Mouse (Mus musculus): ENCODE results near the gene Tmem101. TPM values are rescaled to one million over a fixed set of nuclear protein-coding genes. Genes with fewer than 3 reads are reported as not detected.
A peak's percentile ranks its signal among the peaks of the same experiment; 100 is the strongest.

The Tmem101 gene
- 33.9 and 35.3 TPM in 2 replicates for polyA plus RNA-seq (2015; fragmentation: Nextera tagmentation; extraction: Ambion mirVana)

DNA sequence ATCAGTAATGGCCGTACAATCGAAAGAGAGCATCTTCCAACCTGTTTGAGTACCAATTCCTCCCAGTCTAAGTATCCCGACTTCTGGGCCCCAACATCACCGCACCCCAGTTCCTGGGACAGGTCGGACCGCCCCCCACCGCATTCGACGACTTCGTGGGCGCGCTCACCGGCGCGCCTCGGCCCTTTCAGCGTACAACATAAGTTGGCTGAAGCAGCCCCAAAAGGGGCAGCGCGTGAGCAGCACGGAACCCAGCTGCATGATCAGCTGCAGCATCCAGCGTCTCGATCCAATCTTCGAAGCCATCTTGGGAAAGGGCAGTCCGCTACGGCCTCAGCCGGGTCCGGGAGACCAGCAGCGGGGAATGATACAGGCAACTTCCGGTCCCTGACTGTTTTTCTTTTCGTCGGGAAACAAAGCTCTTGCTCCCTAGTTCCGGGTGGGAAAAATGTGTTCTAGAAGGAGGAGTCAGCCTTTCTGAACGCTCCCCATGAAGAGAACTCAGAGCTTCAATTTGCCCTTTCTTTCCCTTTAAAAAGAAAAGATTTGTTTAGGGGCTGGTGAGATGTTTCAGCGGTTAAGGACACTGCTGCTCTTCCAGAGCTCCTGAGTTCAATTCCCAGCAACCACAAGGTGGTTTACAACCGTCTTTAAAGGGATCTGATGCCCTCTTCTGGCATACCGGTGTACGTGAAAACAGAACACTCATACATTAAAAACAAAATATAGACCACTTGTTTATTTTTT is at the start of gene Tmem101:
TSS of gene Tmem101 (minus strand) at position 366 of the 747 bp plus-strand sequence.
- peaks cover 12% of the 10 kb centered on the region for H3K36me3 ChIP-seq (ENCODE audit: control insufficient read depth, insufficient read depth)
- no peaks in the 10 kb centered on the region for H3K9me3 ChIP-seq (replicated peaks; ENCODE audit: control insufficient read depth, low read length)
- peak within 1 kb of the TSS; percentile 86 for H3K4me3 ChIP-seq (ENCODE audit: low read length)
- peak within 1 kb of the TSS; percentile 53; the same call in 1 of the 2 replicates for H3K27ac ChIP-seq (ENCODE audit: low read length)
- peak within 1 kb of the TSS; percentile 80 for H3K4me2 ChIP-seq (ENCODE audit: low read depth, low read length)
- no peaks in the 10 kb centered on the region for H3K27me3 ChIP-seq (ENCODE audit: control insufficient read depth, insufficient read depth, low read length)
- H3K9ac ChIP-seq (ENCODE audit: low read length), result peak within 1 kb of the TSS; percentile 83
- under 1% methylated on average over 37 of the region's 37 CpGs for WGBS
- peaks cover 4% of the 10 kb centered on the region for H3K4me1 ChIP-seq (ENCODE audit: control insufficient read depth, insufficient read depth, low read length)
- ATAC-seq (replicated peaks; ENCODE audit: extremely low read depth, insufficient read depth, low FRiP score), result peak; percentile 80

DNA sequence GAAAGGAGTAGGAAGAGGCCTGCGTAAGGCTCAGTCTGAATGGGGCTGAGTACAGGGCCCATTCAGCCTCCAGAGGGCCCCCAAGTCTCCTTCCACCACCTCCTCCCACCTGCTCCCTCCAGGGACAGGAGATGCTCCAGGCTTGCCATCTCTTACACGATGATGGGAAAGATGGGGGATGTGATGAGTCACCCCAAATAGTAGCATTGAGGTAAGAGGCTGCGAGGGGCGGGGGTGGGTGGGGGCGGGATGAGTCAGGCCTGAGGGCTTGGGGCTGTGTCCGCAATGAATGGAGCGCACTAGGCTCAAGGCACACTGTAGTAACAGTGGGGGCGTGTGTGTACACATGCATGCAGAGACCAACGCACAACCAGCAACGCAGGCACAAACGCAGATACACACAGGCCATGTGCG is 45.2 kb upstream of the Tmem101 start:
- Histone ChIP-seq H3K4me1 (ENCODE audit: control insufficient read depth, insufficient read depth, low read length) (peaks cover 15% of the 10 kb centered on the region; the same call in 1 of the 2 replicates), H3K4me3 (ENCODE audit: low read length) (no peak overlapping the region), H3K9ac (ENCODE audit: low read length) (no peak overlapping the region), H3K27me3 (ENCODE audit: control insufficient read depth, insufficient read depth, low read length) (no peaks in the 10 kb centered on the region), H3K9me3 (replicated peaks; ENCODE audit: control insufficient read depth, low read length) (no peaks in the 10 kb centered on the region), H3K27ac (ENCODE audit: low read length) (no peak overlapping the region), H3K36me3 (ENCODE audit: control insufficient read depth, insufficient read depth) (peaks cover 60% of the 10 kb centered on the region), H3K4me2 (ENCODE audit: low read depth, low read length) (no peak overlapping the region)
- no peak for ATAC-seq (replicated peaks; ENCODE audit: extremely low read depth, insufficient read depth, low FRiP score)
- 76% methylated on average over 12 of the region's 12 CpGs for WGBS

DNA sequence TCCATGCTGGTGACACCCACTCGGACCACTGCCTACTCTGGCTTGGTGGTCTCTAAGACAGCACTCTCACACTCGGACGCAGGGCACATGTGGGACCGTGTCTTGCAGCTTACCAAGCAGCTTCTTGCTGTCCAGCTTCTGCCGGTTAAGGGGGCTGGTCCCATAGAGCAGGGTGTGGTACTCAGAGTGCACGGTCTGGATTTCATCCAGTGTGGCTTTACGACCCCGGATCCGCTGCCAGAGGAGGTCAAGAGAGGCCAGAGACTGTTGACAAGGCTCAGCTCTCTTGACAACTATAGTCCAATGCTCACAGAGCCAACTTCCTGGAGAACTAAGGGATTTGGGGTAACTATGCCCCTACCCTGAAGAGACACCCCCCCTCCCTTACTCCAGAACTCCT is 43.7 kb upstream of the Tmem101 start:
- Histone ChIP-seq H3K9ac (ENCODE audit: low read length) (no peak overlapping the region), H3K36me3 (ENCODE audit: control insufficient read depth, insufficient read depth) (peaks cover 67% of the 10 kb centered on the region), H3K27ac (ENCODE audit: low read length) (no peak overlapping the region), H3K4me1 (ENCODE audit: control insufficient read depth, insufficient read depth, low read length) (peaks cover 10% of the 10 kb centered on the region; the same call in 1 of the 2 replicates), H3K27me3 (ENCODE audit: control insufficient read depth, insufficient read depth, low read length) (no peaks in the 10 kb centered on the region), H3K9me3 (replicated peaks; ENCODE audit: control insufficient read depth, low read length) (no peaks in the 10 kb centered on the region), H3K4me2 (ENCODE audit: low read depth, low read length) (no peak overlapping the region), H3K4me3 (ENCODE audit: low read length) (no peak overlapping the region)
- WGBS, result 59% methylated on average over 9 of the region's 9 CpGs
- ATAC-seq (replicated peaks; ENCODE audit: extremely low read depth, insufficient read depth, low FRiP score), result no peak

DNA sequence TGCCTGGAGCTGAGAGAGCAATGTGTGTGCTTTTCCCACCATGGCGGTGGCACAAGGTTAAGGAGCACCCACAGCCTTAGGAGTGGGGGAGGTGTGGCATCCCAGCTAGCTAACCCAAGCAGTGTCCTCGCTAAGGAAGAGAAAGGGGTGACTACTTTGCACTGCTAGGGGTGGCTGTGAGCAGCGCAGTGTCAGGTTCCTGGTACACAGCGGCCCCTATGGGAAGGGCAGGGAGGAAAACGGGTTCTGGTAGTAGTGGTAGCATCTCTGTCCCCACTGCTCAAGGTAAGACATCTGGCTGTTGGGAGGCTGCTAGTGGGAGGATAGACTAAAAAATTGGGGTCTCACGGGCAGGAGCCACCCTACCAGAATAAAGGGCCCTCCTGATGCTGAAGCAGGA is 42.0 kb upstream of the Tmem101 start:
- Histone ChIP-seq H3K27me3 (ENCODE audit: control insufficient read depth, insufficient read depth, low read length) (no peaks in the 10 kb centered on the region), H3K4me1 (ENCODE audit: control insufficient read depth, insufficient read depth, low read length) (no peaks in the 10 kb centered on the region), H3K4me2 (ENCODE audit: low read depth, low read length) (no peak overlapping the region), H3K9me3 (replicated peaks; ENCODE audit: control insufficient read depth, low read length) (no peaks in the 10 kb centered on the region), H3K36me3 (ENCODE audit: control insufficient read depth, insufficient read depth) (peaks cover 61% of the 10 kb centered on the region), H3K4me3 (ENCODE audit: low read length) (no peak overlapping the region), H3K9ac (ENCODE audit: low read length) (no peak overlapping the region), H3K27ac (ENCODE audit: low read length) (no peak overlapping the region)
- ATAC-seq (replicated peaks; ENCODE audit: extremely low read depth, insufficient read depth, low FRiP score), result no peak
- WGBS, result 63% methylated on average over 6 of the region's 6 CpGs

DNA sequence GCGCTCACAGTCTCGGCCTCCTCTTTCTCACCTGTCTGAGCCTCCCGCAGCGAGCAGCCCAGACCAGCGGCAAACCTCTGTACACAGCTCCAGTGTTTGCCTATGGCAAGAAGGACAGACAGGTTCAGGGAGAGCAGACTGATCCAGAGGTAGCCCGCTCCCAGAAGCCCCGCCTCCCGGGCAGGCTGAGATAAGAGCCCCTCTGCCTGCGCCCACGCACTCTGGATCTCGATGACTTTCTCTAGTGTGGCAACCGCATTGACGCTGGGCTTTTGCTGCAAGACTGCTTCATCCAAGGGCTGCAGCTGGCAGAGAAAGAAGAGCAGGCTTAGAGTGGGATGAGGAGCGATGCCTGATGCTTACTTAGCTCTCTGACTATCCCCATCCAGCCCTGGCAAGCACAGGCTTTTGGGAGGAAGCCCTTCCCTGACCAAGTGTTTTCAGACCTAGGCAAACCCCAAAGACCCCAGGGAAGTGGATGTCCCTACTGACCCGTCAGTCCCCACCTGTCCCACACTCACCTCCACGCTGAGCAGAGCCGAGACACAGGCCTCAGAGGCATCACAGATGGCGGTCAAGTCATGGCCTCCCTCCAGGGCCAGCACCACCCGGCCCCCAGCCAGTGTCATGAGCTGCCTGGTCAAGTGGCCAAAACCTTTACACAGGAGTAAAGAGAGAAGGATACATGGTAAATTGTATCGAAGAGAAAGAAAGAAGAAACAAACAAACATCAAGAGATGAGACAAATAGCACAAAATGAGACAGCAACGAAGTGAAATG is 40.0 kb upstream of the Tmem101 start:
- Histone ChIP-seq H3K4me2 (ENCODE audit: low read depth, low read length) (no peak overlapping the region), H3K4me1 (ENCODE audit: control insufficient read depth, insufficient read depth, low read length) (no peaks in the 10 kb centered on the region), H3K4me3 (ENCODE audit: low read length) (no peak overlapping the region), H3K27me3 (ENCODE audit: control insufficient read depth, insufficient read depth, low read length) (no peaks in the 10 kb centered on the region), H3K27ac (ENCODE audit: low read length) (no peak overlapping the region), H3K36me3 (ENCODE audit: control insufficient read depth, insufficient read depth) (peaks cover 53% of the 10 kb centered on the region), H3K9me3 (replicated peaks; ENCODE audit: control insufficient read depth, low read length) (no peaks in the 10 kb centered on the region), H3K9ac (ENCODE audit: low read length) (no peak overlapping the region)
- whole genome bisulfite sequencing, result 57% methylated on average over 21 of the region's 21 CpGs
- no peak for ATAC-seq (replicated peaks; ENCODE audit: extremely low read depth, insufficient read depth, low FRiP score)

DNA sequence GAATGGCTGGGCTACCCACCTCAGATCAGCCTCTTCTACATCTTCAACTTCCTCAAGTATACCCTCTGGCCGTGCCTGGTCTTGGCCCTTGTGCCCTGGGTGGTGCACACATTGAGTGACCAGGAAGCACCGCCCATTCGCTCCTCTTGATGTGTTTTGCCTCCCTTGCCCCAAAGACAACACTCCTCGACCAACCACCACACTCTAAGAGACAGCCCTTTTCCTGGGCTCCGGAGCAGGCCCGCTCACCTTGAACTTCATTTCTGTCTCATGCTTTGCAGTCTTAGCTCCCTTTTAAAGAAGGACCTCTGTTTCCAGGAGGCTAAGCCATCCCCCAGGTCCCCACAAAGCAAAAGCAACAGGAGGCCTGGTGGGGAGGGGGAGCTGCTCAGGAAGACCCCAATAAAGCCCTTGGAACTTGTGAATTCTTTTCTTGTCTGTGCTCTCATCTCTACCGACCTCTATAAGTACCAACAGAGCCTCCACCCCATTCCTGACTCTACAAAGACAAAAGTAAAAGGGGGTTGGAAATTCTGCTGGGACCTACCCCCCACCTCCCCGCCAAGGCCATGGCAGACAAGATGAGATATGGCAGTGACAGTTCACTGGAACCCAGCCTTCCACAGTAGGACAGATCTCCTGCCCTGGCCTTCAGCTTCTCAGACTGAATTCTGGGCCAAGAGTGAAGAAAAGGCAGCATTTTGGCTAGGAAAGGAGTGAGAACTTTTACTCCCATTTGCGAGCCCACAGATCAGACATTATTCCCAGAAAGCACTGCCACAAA is 37.6 kb upstream of the Tmem101 start:
- H3K9me3 ChIP-seq (replicated peaks; ENCODE audit: control insufficient read depth, low read length), result no peaks in the 10 kb centered on the region
- H3K9ac ChIP-seq (ENCODE audit: low read length), result no peak overlapping the region
- no peaks in the 10 kb centered on the region for H3K27me3 ChIP-seq (ENCODE audit: control insufficient read depth, insufficient read depth, low read length)
- WGBS, result 82% methylated on average over 9 of the region's 9 CpGs
- H3K4me1 ChIP-seq (ENCODE audit: control insufficient read depth, insufficient read depth, low read length), result peaks cover 8% of the 10 kb centered on the region
- H3K4me3 ChIP-seq (ENCODE audit: low read length), result no peak overlapping the region
- no peak for ATAC-seq (replicated peaks; ENCODE audit: extremely low read depth, insufficient read depth, low FRiP score)
- no peak overlapping the region for H3K4me2 ChIP-seq (ENCODE audit: low read depth, low read length)
- peaks cover 37% of the 10 kb centered on the region for H3K36me3 ChIP-seq (ENCODE audit: control insufficient read depth, insufficient read depth)
- no peak overlapping the region for H3K27ac ChIP-seq (ENCODE audit: low read length)

DNA sequence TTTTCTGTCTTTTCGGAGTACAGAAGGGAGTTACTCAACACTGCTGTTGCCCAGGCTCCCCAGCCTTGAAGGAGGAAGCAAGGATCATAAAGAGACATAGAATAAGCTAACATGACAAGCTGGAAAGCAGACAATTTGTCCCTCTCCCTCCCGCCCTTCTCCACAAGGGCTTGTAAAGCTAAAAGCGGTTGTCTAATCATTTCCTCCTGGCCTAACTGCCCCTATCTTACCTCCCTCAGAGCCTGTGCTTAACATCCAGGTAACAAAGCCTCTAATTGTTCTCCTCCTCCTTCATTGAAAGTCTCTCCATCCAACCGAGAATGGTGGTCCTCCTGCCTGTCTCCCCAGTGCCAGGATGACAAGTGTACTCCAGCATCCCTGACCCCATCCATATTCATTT is 34.6 kb upstream of the Tmem101 start:
- Histone ChIP-seq H3K9ac (ENCODE audit: low read length) (no peak overlapping the region), H3K36me3 (ENCODE audit: control insufficient read depth, insufficient read depth) (peaks cover 13% of the 10 kb centered on the region), H3K4me1 (ENCODE audit: control insufficient read depth, insufficient read depth, low read length) (peaks cover 9% of the 10 kb centered on the region), H3K27ac (ENCODE audit: low read length) (no peak overlapping the region), H3K27me3 (ENCODE audit: control insufficient read depth, insufficient read depth, low read length) (no peaks in the 10 kb centered on the region), H3K9me3 (replicated peaks; ENCODE audit: control insufficient read depth, low read length) (no peaks in the 10 kb centered on the region), H3K4me2 (ENCODE audit: low read depth, low read length) (no peak overlapping the region), H3K4me3 (ENCODE audit: low read length) (no peak overlapping the region)
- 51% methylated on average over 4 of the region's 4 CpGs for WGBS
- no peak for ATAC-seq (replicated peaks; ENCODE audit: extremely low read depth, insufficient read depth, low FRiP score)

DNA sequence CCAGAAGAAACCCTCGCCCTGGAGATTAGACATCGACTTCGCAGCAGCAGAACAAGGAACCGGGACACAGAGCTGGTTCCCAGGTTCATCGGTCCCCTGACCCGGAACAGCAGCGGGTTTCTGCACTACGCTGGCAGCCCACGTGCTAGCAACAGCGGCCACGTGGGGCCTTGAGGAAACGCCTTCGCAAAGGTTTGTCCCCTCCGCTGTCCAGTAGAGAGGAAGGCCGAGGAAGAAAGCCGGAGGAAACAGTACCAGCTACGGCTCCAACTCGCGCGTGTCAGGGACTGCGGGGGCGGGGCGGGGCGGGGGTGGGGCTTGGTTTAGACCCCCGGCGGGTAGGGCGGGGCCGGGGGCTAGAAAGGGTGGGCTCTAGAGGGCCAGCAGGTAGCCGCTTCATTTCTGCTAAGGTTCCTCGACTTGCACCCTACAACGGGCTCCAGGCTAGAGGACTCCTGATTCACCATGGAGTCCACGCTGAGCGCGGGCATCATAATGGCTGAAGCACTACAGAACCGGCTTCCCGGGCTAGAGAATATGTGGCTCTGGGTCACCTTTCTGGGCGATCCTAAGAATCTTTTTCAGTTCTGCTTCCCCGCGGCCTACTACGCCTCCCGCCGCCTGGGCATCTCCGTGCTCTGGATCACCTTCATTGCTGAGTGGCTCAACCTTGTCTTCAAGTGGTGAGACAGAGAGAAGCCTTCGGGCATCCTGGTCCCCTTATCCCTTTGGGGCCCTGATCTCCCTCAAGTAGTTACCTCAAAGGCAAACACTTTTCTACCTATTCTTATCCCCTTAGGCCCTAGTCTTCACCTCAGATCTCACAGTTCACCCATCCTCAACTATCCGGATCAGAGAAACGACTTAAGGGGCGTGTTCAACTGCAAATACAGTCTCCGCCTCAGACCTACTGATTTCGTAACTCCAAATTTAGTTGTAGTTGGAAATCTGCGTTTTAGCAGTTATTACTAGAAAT is 33.5 kb upstream of the Tmem101 start, which contains the start of gene G6pc3:
TSS of gene G6pc3 (plus strand) at position 160 of the 976 bp plus-strand sequence.
- 2% methylated on average over 46 of the region's 50 CpGs for WGBS
- H3K9ac ChIP-seq (ENCODE audit: low read length), result peak within 1 kb of the TSS; percentile 78
- H3K4me1 ChIP-seq (ENCODE audit: control insufficient read depth, insufficient read depth, low read length), result peaks cover 12% of the 10 kb centered on the region
- peak within 1 kb of the TSS; percentile 66 for H3K27ac ChIP-seq (ENCODE audit: low read length)
- H3K4me3 ChIP-seq (ENCODE audit: low read length), result peak within 1 kb of the TSS; percentile 64
- H3K27me3 ChIP-seq (ENCODE audit: control insufficient read depth, insufficient read depth, low read length), result no peaks in the 10 kb centered on the region
- ATAC-seq (replicated peaks; ENCODE audit: extremely low read depth, insufficient read depth, low FRiP score), result peak; percentile 72
- no peaks in the 10 kb centered on the region for H3K9me3 ChIP-seq (replicated peaks; ENCODE audit: control insufficient read depth, low read length)
- 0 out of 2 replicates have a peak, but pooled peaks cover 5% of the 10 kb centered on the region for H3K36me3 ChIP-seq (ENCODE audit: control insufficient read depth, insufficient read depth)
- peak within 1 kb of the TSS; percentile 68 for H3K4me2 ChIP-seq (ENCODE audit: low read depth, low read length)
